Mouse (Mus musculus): Measurements from ENCODE around the gene Zcchc8. TPM values are rescaled to one million over a fixed set of nuclear protein-coding genes. Genes with fewer than 3 reads are reported as not detected.
"Not testable (repeated sequence)": the region's sequence is repeated elsewhere in the genome, so short reads cannot be mapped to it uniquely, and the experiment has no call there.

The Zcchc8 gene
- 54.5 and 59.7 TPM in 2 replicates for polyA plus RNA-seq (2015; fragmentation: Nextera tagmentation; extraction: Ambion mirVana)

- H3K9me3 ChIP-seq (replicated peaks) = no peaks in the 10 kb centered on the region
- peak within 1 kb of the TSS; percentile 93 for H3K4me3 ChIP-seq
- peaks cover 15% of the 10 kb centered on the region for H3K36me3 ChIP-seq
- peaks cover 20% of the 10 kb centered on the region for H3K4me1 ChIP-seq (replicated peaks)
- H3K4me2 ChIP-seq = peak within 1 kb of the TSS; percentile 72
- peak within 1 kb of the TSS; percentile 94 for H3K9ac ChIP-seq
- WGBS = under 1% methylated on average over 83 of the region's 83 CpGs
- peak within 1 kb of the TSS; percentile 92 for H3K27ac ChIP-seq
- ATAC-seq (replicated peaks; ENCODE audit: insufficient number of reproducible peaks, insufficient read depth, low FRiP score, low read depth) = peak; percentile 100
- no peaks in the 10 kb centered on the region for H3K27me3 ChIP-seq
Measured at GRCm38 (mm10) chr5:123720328-123721311, at the start of gene Zcchc8. Gene Zcchc8 (minus strand): TSS chr5:123721100.

GRCm38 (mm10) chr5:123766455-123766854 lies 45.6 kb upstream of the Zcchc8 start:
- not testable (repeated sequence) for H3K9me3 ChIP-seq (replicated peaks); H3K4me3 ChIP-seq; H3K27ac ChIP-seq; H3K4me2 ChIP-seq; H3K27me3 ChIP-seq; H3K9ac ChIP-seq; ATAC-seq (replicated peaks; ENCODE audit: insufficient number of reproducible peaks, insufficient read depth, low FRiP score, low read depth); H3K4me1 ChIP-seq (replicated peaks)
- peaks cover 44% of the 10 kb centered on the region for H3K36me3 ChIP-seq
- 92% methylated on average over 11 of the region's 11 CpGs for WGBS

- Histone ChIP-seq H3K4me1 (replicated peaks) (no peaks in the 10 kb centered on the region), H3K36me3 (peaks cover 44% of the 10 kb centered on the region)
- no peak for ATAC-seq (replicated peaks; ENCODE audit: insufficient number of reproducible peaks, insufficient read depth, low FRiP score, low read depth)
Measured at GRCm38 (mm10) chr5:123765506-123765905, 44.6 kb upstream of the Zcchc8 start.

GRCm38 (mm10) chr5:123749065-123750064 lies 28.5 kb upstream of the Zcchc8 start, which contains the start of the genes Rsrc2 and Kntc1:
Gene Rsrc2 (minus strand): TSS chr5:123749414.
Gene Kntc1 (plus strand): TSS chr5:123749716.
- peak within 1 kb of the TSS; percentile 97 for H3K27ac ChIP-seq
- H3K4me3 ChIP-seq = peak within 1 kb of the TSS; percentile 73
- peaks cover 6% of the 10 kb centered on the region for H3K36me3 ChIP-seq
- H3K4me1 ChIP-seq (replicated peaks) = peaks cover 31% of the 10 kb centered on the region
- H3K27me3 ChIP-seq = no peaks in the 10 kb centered on the region
- peak within 1 kb of the TSS; percentile 65 for H3K9ac ChIP-seq
- WGBS = under 1% methylated on average over 63 of the region's 63 CpGs
- peak within 1 kb of the TSS; percentile 77 for H3K4me2 ChIP-seq
- H3K9me3 ChIP-seq (replicated peaks) = no peaks in the 10 kb centered on the region
- peak; percentile 97 for ATAC-seq (replicated peaks; ENCODE audit: insufficient number of reproducible peaks, insufficient read depth, low FRiP score, low read depth)

More at GRCm38 (mm10) chr5:123765506-123765905, 44.6 kb upstream of the Zcchc8 start:
- Histone ChIP-seq H3K4me2 (no peak overlapping the region), H3K27ac (no peak overlapping the region), H3K4me3 (no peak overlapping the region), H3K9ac (no peak overlapping the region), H3K9me3 (replicated peaks) (no peaks in the 10 kb centered on the region), H3K27me3 (no peaks in the 10 kb centered on the region)
- WGBS = 85% methylated on average over 11 of the region's 11 CpGs

- under 1% methylated on average over 18 of the region's 18 CpGs for WGBS
- Histone ChIP-seq H3K36me3 (peaks cover 14% of the 10 kb centered on the region), H3K27me3 (no peaks in the 10 kb centered on the region), H3K27ac (peak overlapping the region; percentile 97), H3K4me2 (peak overlapping the region; percentile 67), H3K4me3 (peak overlapping the region; percentile 73), H3K9me3 (replicated peaks) (no peaks in the 10 kb centered on the region), H3K4me1 (replicated peaks) (peaks cover 31% of the 10 kb centered on the region), H3K9ac (peak overlapping the region; percentile 65)
- ATAC-seq (replicated peaks; ENCODE audit: insufficient number of reproducible peaks, insufficient read depth, low FRiP score, low read depth) = peak; percentile 15; the same call in 1 of the 2 replicates
Measured at GRCm38 (mm10) chr5:123748339-123749064, 27.6 kb upstream of the Zcchc8 start.

GRCm38 (mm10) chr5:123747604-123748003 lies 26.7 kb upstream of the Zcchc8 start:
- Histone ChIP-seq H3K4me2 (peak overlapping the region; percentile 67), H3K27ac (no peak overlapping the region), H3K4me3 (peak overlapping the region; percentile 73), H3K36me3 (peaks cover 22% of the 10 kb centered on the region), H3K9me3 (replicated peaks) (no peaks in the 10 kb centered on the region), H3K27me3 (no peaks in the 10 kb centered on the region), H3K4me1 (replicated peaks) (peaks cover 31% of the 10 kb centered on the region), H3K9ac (peak overlapping the region; percentile 46)
- ATAC-seq (replicated peaks; ENCODE audit: insufficient number of reproducible peaks, insufficient read depth, low FRiP score, low read depth) = no peak
- 24% methylated on average over 7 of the region's 7 CpGs for WGBS

- peak overlapping the region; percentile 73; the same call in 1 of the 2 replicates for H3K4me3 ChIP-seq
- H3K9ac ChIP-seq = peak overlapping the region; percentile 19; the same call in 1 of the 2 replicates
- H3K27ac ChIP-seq = no peak overlapping the region
- H3K4me1 ChIP-seq (replicated peaks) = peaks cover 31% of the 10 kb centered on the region
- H3K27me3 ChIP-seq = no peaks in the 10 kb centered on the region
- no peaks in the 10 kb centered on the region for H3K9me3 ChIP-seq (replicated peaks)
- ATAC-seq (replicated peaks; ENCODE audit: insufficient number of reproducible peaks, insufficient read depth, low FRiP score, low read depth) = no peak
- peaks cover 28% of the 10 kb centered on the region for H3K36me3 ChIP-seq
- peak overlapping the region; percentile 67 for H3K4me2 ChIP-seq
Measured at GRCm38 (mm10) chr5:123746253-123746652, 25.4 kb upstream of the Zcchc8 start.

GRCm38 (mm10) chr5:123744358-123744757 lies 23.5 kb upstream of the Zcchc8 start:
- Histone ChIP-seq H3K4me1 (replicated peaks) (peaks cover 20% of the 10 kb centered on the region), H3K9me3 (replicated peaks) (no peaks in the 10 kb centered on the region), H3K27me3 (no peaks in the 10 kb centered on the region), H3K4me3 (no peak overlapping the region), H3K9ac (no peak overlapping the region), H3K36me3 (peaks cover 42% of the 10 kb centered on the region), H3K27ac (no peak overlapping the region), H3K4me2 (no peak overlapping the region)
- no peak for ATAC-seq (replicated peaks; ENCODE audit: insufficient number of reproducible peaks, insufficient read depth, low FRiP score, low read depth)
- WGBS = 88% methylated on average over 2 of the region's 2 CpGs

GRCm38 (mm10) chr5:123730981-123731380 lies 10.1 kb upstream of the Zcchc8 start:
- no peak for ATAC-seq (replicated peaks; ENCODE audit: insufficient number of reproducible peaks, insufficient read depth, low FRiP score, low read depth)
- H3K9ac ChIP-seq = no peak overlapping the region
- H3K4me1 ChIP-seq (replicated peaks) = no peaks in the 10 kb centered on the region
- H3K4me2 ChIP-seq = no peak overlapping the region
- WGBS = 93% methylated on average over 2 of the region's 2 CpGs
- H3K27me3 ChIP-seq = no peaks in the 10 kb centered on the region
- H3K9me3 ChIP-seq (replicated peaks) = no peaks in the 10 kb centered on the region
- H3K36me3 ChIP-seq = peaks cover 78% of the 10 kb centered on the region
- no peak overlapping the region for H3K27ac ChIP-seq
- H3K4me3 ChIP-seq = no peak overlapping the region

- not testable (repeated sequence) for ATAC-seq (replicated peaks; ENCODE audit: insufficient number of reproducible peaks, insufficient read depth, low FRiP score, low read depth)
- WGBS = 91% methylated on average over 7 of the region's 7 CpGs
Measured at GRCm38 (mm10) chr5:123723816-123724215, 2.9 kb upstream of the Zcchc8 start.

More at GRCm38 (mm10) chr5:123723816-123724215, 2.9 kb upstream of the Zcchc8 start:
- H3K36me3 ChIP-seq = peaks cover 13% of the 10 kb centered on the region
- H3K4me3 ChIP-seq; H3K4me2 ChIP-seq; H3K27me3 ChIP-seq; H3K27ac ChIP-seq; H3K9ac ChIP-seq; H3K9me3 ChIP-seq (replicated peaks); H3K4me1 ChIP-seq (replicated peaks): not testable (repeated sequence)

Data from heart, embryonic 15.5 days (tissue).